Mouse (Mus musculus): Measurements from ENCODE around the gene Stx3.

Stx3 gene

DNA sequence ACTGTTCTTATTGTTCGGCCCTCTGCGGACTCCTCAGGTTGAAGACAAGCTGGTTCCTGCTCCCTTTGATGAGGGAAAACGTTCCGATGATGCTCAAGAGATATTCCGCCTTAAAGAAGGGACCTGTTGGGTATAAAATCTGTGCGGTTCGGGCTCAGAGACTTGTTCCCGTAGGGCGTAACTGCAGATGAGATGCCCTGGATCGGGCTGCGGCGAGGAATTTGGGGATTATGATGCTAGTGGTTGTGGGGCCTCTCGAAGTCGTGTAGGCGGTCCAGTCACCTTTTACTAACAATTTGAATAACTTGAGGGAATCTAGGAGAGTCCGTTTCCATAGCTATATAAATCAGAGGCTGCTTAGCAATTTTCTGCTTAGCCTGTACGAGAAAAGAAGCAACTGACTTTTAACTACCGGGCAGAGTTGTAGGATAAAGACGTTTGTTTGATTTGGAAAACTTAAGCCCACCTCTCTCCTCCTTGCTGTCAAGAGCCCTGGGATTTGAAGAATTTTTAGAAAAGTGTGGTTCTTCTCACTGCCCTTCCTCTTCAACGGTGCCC lies at the start of gene Stx3:
Gene Stx3, minus strand, starts transcription at position 261 of the 558 bp plus-strand sequence.
- no peak for DNase-seq (ENCODE audit: extremely low read depth, low read depth)

DNA sequence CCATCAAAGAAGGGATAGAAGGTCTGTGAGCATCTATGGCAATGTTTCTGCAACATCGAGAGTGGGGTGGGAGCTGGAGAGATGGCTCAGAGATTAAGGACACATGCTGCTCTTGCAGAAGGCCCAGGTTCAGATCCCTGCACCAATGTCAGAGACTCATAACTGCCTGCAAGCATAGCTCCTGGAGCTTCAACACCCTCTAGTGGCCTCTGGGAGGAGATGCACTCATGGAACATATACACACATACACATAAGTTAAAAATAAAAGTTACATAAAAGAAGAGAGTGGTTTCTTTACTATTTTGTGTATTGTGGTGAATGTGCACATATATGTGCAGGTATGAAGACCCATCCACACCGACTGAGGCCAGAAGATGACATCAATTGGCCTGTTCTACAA lies 48.6 kb upstream of the Stx3 start:
- no peak for DNase-seq (ENCODE audit: extremely low read depth, low read depth)

DNA sequence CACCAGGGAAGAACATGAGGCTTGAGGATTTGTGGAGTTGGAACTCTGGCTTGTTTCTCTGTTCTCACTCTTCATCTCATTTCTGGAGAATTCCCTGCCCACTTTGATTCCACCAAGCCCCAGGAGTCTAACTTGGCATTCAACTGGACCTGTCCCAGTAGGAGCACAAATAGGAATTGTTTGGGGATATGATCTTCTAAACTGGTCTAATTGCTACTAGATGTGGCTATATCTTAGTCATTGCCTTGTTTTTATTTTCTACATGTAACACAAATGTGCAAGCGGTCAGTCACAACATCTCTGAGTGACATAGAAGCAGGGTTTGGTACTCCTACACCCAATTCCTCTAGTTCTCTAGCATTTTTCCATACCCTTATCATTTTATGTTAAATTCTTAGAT lies 41.8 kb upstream of the Stx3 start, which contains the start of gene Olfr1418:
Gene Olfr1418, minus strand, starts transcription at position 101 of the 400 bp plus-strand sequence.
- no peak for DNase-seq (ENCODE audit: extremely low read depth, low read depth)

DNA sequence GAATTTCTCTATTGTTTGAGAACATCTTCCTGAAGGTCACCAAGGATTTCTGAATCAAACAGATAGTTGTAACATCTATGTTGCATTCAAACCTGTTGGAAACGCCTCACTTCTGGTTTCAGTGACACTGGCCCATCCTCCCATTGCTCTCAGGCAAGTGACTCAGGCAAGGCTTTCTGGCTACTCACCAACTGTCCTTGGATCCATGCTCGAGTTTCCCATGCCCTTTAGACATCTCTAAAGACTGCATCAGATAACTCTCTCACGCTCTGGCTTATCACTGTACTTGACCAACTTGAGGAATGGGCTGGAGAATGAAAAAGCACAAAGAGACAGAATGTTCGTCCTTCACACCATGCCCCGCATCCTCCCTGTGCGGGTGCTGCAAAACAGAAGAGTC lies 37.3 kb upstream of the Stx3 start:
- DNase-seq (ENCODE audit: extremely low read depth, low read depth) = no peak

DNA sequence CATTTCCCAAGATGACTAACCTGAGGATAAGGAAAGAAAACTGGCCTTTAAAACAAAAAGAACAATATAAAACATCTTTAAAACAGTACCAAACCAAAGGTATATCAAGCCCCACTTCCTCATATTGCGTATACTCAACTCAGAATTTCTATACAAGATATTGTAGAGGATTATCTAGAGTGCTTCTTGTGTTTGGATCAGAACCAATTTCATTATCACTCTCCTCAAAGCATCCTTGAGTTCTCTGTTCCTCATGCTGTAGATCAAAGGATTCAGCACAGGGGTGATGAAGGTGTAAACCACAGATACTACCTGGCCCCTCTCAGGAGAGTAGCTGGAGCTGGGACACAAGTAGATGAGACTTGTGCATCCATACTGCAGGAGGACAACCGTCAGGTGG lies 35.6 kb upstream of the Stx3 start:
- no peak for DNase-seq (ENCODE audit: extremely low read depth, low read depth)

DNA sequence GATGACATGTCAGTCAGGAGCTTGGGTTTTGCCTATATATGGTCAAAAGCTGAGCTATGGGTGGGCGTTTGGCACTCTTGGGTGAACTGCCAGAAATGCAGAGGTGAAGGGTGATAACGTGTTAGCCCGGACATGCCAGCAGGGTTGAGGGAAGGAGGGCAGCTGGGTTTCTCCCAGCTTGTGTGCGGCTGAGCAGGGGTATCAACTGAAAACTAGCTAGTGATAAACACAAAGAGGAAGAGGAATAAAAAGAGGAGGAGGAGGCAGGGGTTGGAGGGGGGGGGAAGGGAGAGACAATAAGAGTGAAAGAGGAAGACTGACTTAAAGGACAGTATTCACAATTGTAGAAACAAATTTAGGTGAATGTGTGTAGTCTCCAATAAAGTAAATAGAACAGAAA lies 33.4 kb upstream of the Stx3 start:
- peak; percentile 49 for DNase-seq (ENCODE audit: extremely low read depth, low read depth)

DNA sequence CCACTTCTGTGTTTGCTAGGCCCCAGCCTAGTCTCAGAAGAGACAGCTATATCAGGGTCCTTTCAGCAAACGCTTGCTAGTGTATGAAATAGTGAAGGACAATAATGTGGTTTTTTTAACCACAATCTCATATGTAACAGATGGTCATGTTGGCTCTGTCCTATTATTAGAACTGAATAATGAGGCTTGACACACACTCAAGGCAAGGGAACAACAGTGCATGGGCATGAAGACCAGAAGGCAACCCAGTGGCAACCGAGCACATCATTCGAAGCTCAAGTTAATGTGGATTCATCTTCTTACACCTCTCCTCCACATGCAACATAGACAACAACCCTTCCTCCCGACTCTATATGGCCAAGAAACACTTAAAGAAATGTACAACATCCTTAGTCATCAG lies 27.1 kb upstream of the Stx3 start:
- no peak for DNase-seq (ENCODE audit: extremely low read depth, low read depth)

DNA sequence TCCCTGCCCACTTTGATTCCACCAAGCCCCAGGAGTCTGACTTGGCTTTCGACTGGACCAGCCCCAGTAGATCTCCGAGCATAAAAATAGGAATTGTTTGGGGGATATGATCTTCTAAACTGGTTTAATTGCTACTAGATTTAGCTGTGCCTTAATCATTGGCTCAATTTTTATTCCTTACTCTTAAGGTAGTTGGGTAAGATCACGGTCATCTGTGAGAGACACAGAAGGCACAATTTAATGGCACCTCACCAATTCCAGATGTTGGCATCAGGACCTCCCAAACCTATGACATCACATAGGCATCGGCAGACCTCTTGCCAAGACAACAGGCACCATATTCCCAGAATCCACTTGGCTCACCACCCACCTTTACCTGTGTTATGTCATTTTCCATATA lies 19.9 kb upstream of the Stx3 start, which contains the start of gene Olfr1417:
Gene Olfr1417, minus strand, starts transcription at position 101 of the 400 bp plus-strand sequence.
- DNase-seq (ENCODE audit: extremely low read depth, low read depth) = no peak

DNA sequence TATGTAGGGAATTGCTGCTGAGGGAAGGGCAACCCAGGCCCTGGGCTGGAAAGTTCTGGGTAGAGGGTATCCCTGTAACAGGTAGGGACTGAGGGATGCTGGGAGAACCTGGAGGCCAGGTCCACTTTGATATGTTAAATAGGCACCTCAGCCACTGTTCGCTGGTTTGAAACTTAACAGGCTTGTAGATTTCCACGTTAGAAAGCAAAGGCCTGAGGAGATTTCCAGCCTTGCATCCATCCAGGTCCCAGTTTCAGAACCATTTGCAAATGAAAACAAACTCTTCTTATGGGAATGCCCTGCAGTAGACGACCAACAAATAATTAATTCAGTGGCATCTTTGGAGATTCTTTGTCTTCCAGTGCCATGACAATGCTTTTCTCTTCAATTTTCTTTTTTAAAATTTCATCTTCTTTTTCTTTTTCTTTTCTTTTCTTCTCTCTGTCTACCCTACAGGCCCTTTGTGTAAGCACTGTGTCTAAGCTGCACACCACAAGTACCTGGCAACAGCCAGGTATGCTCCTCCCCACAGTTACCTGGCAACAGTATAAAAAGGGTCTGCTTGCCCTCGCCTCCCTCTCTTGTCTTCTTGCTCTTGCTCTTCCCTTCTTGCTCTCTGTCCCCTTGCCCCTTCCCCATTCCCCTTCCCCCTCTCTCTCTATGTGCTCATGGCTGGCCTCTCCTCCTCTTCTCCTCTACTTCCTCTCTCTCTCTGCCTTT lies 4.3 kb upstream of the Stx3 start:
- no peak for DNase-seq (ENCODE audit: extremely low read depth, low read depth)

DNA sequence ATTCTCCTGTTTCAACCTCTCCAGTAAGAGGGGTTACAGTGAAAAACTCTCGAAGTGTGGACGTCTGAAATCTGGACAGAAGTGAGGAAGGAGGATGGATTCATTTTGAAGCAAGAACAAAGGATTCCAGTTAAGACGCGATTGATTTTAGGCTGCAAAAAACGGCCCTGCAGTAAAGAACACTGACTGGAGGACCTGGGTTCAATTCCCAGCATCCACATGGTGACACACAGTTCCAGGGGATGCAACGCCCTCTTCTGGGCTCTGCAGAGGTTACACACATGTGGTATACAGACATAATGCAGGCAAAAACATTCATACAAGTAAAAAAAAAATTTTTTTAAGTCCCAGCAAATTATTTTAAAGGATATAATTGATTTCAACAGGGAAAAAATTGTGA lies 1.0 kb upstream of the Stx3 start:
- DNase-seq (ENCODE audit: extremely low read depth, low read depth) = no peak

DNA sequence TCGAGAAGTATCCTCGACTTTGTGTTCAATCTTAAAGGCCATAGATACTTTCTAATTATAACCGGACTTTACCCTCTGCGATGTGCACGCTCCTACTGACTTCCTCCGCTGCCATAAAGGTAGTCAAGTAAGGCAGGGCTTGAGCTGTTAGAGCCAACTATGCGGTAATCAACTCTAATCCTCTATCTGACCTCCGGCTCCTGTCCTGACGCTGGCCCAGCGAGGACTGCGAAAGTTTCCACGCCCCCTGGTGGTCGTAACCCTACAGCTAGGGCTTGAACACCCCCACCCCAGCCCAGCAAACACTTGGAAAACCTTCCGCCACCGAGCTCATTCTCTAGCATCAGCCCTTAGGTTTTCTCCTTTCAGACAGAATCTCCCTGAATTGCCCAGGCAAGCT lies 597 bp upstream of the Stx3 start:
- DNase-seq (ENCODE audit: extremely low read depth, low read depth) = no peak

DNA sequence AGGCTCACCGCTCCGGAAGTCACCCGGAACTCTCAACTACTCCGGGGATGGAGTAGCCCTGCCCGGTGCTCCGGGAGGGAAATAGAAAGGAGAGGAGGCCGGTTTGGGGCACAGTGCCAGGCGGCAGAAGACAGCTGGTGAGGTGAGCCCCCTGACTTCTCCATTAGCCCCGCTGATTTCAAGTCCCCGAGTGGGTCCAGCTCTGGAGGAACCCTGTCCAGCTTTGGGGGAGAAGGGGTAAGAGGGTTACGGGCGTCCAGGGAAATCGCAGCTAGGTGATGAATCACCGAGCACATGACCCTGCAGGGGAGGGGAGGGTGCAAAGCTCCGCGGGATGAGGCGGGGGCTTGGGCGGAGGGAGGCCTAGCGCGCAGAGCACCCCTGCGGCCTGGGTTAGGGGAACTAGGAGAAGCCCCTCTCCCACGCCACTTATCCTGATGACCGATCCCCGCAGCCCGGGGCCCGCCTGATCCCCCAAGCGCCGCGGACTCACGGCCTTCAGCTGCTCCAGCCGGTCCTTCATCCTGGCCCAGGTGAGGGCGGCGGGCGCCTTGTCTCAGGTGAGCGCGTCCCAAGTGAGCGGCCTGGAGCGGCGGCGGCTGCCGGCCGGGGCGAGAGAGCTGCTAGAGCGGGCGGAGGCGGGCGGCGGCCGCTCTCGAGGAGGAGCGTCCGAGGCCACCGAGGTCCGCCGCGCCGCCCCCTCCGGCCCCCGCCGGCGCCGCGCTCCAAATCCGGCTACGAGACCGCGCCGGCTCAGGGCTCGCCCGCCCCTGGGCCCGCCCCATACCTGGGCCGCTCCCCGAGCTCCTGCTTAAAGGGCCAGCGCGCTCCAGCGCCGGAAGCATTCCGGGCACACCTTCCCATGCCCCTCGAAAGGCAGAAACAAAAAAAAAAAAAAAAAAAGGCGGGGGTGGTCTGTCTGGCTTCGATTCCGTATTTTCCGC lies 732 bp downstream of the Stx3 start:
- no peak for DNase-seq (ENCODE audit: extremely low read depth, low read depth)

DNA sequence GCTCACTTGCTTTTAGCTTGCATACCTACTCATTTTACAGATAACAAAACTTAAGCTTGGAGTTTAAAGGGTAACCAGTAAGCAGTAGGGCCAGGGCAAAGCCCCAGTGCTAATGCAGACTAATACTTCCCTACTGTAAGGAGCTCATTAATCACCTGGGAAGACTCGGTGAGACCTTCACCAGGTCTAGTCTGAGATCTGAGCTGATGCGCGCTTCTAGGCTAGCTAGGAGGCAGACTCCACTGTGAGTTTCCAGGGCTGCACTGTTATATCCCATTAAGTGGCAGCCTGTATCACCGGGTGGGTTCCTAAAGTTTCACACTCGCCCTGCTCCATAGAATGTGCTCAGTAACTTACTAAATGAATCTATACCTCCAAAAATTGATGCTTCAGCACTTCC lies 1.6 kb downstream of the Stx3 start:
- no peak for DNase-seq (ENCODE audit: extremely low read depth, low read depth)

DNA sequence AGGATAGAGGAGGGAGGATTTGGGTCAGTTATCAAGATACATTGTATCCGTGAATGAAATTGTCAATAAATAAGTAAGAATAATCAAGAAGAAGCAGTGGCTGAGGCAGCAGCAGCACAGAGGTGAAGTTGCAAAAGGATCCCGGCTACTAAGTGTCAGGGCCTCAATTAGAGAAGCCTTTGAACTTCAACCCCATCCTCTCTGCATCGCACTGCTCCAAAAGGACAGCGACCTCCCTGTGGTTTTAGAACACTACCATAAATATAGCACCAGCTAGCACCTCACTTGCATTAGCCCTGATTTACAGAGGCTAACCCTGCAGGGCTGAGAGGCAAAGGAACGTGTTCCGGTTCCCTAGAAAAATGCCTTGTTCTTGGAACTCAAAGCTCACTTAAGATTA lies 2.5 kb downstream of the Stx3 start:
- no peak for DNase-seq (ENCODE audit: extremely low read depth, low read depth)

DNA sequence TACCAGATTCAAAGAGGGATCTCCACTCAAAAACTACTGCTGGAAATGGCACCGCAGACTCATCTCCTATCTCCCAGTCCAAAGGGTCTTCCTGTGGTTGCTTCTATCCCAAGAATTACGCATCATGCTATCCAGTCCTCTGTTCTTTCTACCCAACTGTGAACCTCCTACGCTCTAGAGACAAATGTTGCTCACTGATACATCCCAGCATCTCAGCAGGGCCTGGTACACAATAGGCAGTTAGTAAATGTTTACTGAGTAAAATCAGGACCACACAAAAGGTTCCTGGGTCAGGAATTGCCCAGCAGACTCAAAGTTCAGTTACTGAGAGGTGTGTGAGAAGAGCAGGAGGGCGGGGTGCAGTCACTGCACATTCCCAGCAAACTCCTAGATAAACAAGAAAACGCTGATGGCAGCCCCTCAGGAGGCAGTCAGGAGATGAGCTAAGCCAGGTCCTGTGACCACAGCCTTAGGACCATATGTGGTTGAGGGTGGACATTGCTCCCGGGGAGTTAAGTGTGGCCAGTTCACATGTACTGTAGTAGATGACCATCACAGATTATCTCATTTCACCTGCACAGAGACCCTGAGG lies 4.4 kb downstream of the Stx3 start:
- no peak for DNase-seq (ENCODE audit: extremely low read depth, low read depth)

DNA sequence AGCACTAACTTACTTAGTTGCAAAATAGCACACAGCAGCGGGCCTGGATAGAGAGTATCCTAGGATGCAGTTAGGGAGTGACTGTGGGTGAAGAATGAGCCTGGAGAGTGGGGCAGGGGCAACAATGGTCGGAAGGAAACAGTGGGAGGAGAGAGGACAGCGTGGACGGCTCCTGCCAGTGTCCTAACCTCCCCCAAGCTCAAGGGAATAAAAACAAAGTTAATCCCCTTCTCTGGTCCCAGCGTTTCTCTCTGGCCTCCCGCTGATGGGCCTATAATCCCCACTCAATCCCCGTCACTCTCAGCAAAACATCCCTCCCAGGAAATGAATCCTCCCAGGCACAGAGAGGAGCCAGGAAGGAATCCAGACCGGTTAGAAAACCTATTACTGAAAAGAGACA lies 5.6 kb downstream of the Stx3 start:
- DNase-seq (ENCODE audit: extremely low read depth, low read depth) = no peak

DNA sequence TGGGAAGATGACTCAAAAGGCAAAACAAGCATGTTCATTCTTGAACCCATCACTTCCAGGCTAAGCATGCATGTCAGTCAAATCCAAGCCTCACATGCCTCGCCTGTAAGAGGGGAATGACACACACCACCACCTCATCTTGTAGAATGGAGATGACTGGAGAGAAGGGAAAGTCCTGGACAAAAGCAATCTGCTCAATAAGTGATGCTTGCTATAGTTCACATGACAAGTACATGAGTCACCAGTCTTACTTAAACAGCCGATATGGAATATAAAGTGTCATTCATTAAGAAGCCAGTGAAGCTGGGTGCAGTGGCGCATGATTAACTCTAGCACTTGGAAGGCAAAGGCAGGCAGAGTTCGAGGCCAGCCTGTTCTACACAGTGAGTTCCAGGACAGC lies 6.1 kb downstream of the Stx3 start:
- no peak for DNase-seq (ENCODE audit: extremely low read depth, low read depth)

DNA sequence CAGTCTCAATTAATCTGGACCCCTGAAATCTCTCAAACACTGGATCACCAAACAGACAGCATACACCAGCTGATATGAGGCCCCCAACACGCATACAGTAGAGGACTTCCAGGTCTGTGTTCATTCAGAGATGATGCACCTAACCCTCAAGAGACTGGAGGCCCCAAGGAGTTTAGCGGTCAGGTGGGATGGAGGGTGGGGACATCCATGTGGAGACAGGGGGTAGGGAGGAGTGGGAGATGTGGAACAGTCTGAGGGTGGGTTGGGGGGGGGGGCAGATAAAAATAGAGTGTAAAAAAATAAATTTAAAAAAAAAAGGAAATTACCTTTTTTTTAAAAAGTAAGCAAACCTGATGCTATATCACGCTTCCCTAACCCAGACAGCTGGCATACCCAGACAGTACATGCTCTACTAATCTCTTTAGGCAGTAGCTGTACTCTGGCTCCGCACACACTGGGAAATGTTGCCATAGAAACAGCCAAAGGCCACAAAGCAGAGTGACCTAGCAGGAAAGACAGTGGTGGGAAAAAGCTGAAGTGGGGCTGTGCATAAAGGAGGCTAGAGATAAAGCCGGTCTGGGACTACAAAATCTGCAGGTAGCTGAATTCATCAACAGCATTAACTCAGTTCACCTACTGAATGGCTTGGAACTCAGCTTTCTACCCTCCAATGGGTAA lies 7.4 kb downstream of the Stx3 start:
- DNase-seq (ENCODE audit: extremely low read depth, low read depth) = peak; percentile 32

DNA sequence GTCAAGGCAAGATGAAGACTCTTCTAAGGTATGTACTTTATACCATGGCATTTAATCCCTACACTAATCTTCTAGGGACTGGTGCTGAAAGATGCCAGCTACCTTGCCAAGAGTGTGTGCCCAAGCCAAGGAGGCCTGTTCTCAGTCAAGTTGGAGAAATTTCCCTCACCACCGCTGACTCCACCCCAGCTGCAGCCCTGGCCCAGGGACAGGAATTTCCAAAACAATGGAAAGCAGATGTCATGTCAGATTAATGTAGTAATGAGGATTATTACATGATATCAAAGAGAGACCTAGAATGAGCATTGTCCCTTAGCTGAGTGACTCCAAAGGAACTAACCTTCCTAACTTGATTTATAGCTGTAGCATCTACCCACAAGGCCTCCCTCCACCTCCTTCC lies 8.3 kb downstream of the Stx3 start:
- DNase-seq (ENCODE audit: extremely low read depth, low read depth) = no peak

DNA sequence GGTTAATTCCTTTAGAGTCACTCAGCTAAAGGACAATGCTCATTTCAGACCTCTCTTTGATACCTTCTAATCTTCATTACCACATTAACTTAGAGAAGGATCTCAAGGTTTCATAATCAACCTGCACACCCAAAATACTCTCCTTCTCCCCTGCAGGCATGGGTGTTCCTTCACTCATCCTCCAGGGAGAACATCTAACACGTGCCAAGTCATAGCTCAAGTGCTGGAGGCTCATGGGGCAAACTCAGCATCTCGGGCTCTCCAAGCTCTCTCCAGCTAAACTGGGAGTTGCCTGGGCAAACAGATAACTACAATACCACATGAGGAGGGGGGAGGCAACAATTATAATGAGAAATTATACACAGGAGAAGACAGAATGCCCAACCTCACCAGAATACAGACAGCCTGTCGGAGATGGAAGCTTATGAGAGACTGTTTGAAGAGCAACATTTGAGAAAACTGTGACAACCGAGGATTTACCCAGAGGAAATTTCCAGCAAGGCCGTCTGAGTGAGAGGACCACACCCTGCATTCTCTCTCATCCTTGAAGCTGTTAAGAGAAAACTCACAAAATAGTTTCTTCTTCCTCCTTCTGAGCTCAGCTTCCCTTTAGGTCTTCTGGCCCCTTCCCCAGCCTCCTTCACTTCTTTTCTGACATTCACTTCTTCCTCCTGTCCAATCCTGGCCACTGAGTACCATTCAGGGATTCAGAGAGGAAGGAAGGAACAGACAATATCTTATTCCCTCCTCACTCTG lies 9.0 kb downstream of the Stx3 start:
- no peak for DNase-seq (ENCODE audit: extremely low read depth, low read depth)

DNA sequence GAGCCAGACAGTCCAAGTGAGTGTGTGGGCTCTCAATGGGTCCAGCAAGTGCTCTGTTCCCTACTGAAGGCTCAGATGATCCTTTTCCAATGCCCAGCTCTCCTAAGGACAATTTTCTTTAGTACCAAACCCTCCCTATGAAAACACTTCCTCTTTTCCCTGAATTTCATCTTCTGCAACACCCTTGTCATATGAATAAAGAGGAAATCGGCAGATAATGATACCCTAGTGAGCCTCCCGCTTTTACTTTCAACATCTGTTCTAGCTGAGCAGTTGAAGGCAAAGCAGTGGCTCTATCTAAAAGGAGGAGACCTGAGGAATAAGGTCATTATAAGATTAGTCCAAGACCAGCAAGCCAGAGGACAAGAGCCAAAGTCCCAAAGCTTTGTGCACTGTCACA lies 10.8 kb downstream of the Stx3 start:
- peak; percentile 63 for DNase-seq (ENCODE audit: extremely low read depth, low read depth)

Data from MEL-GATA-1-ER (cell line).